Mouse (Mus musculus) gastrocnemius, postnatal 25 days (tissue): ENCODE results near the gene Hils1. TPM values are rescaled to one million over a fixed set of nuclear protein-coding genes. Genes with fewer than 3 reads are reported as not detected.

ENCODE experiments used
- DNase-seq: peaks from one replicate; pipeline ENCODE4 v3.0.0; 2022
- long read RNA-seq, 2 experiments: library from polyadenylated mRNA; stranded (forward); transcript quantifications; one replicate each; pipeline ENCODE4 v2.0.0; 2021
- total RNA-seq, 2 experiments: library from RNA; stranded (reverse); gene quantifications; 1 replicate in 1 of 2; 2 replicates in 1 of 2; pipeline ENCODE4 v1.2.3; 2021

The Hils1 gene
- total RNA-seq = not detected
- long read RNA-seq, experiment 1 = 0 reads
- long read RNA-seq, experiment 2 = 0 reads

- DNase-seq = no peak
Measured at GRCm38 (mm10) chr11:94967419-94967818, at the start of gene Hils1. TSS of gene Hils1 (plus strand) at chr11:94967593.

- no peak for DNase-seq
Measured at GRCm38 (mm10) chr11:94917717-94918116, 49.7 kb upstream of the Hils1 start.

GRCm38 (mm10) chr11:94920996-94921401, 46.4 kb upstream of the Hils1 start:
- no peak for DNase-seq

- no peak for DNase-seq
Measured at GRCm38 (mm10) chr11:94924977-94925376, 42.4 kb upstream of the Hils1 start.

GRCm38 (mm10) chr11:94926431-94926830, 41.0 kb upstream of the Hils1 start:
- DNase-seq = peak; percentile 49

GRCm38 (mm10) chr11:94927771-94928291, 39.6 kb upstream of the Hils1 start:
- DNase-seq = no peak

GRCm38 (mm10) chr11:94928820-94929219, 38.6 kb upstream of the Hils1 start:
- DNase-seq = peak; percentile 92

GRCm38 (mm10) chr11:94929599-94929998, 37.8 kb upstream of the Hils1 start:
- DNase-seq = no peak

GRCm38 (mm10) chr11:94930151-94930550, 37.2 kb upstream of the Hils1 start:
- DNase-seq = no peak

- peak; percentile 69 for DNase-seq
Measured at GRCm38 (mm10) chr11:94933584-94933983, 33.8 kb upstream of the Hils1 start.

GRCm38 (mm10) chr11:94934526-94934925, 32.9 kb upstream of the Hils1 start:
- DNase-seq = peak; percentile 54

GRCm38 (mm10) chr11:94936045-94936444, 31.3 kb upstream of the Hils1 start, which contains the start of gene Col1a1:
TSS of gene Col1a1 (plus strand) at chr11:94936224.
- DNase-seq = peak; percentile 88

- DNase-seq = peak; percentile 79
Measured at GRCm38 (mm10) chr11:94936851-94937295, 30.5 kb upstream of the Hils1 start.

- peak; percentile 65 for DNase-seq
Measured at GRCm38 (mm10) chr11:94937335-94937781, 30.0 kb upstream of the Hils1 start.

GRCm38 (mm10) chr11:94937787-94938186, 29.6 kb upstream of the Hils1 start:
- no peak for DNase-seq

- peak; percentile 29 for DNase-seq
Measured at GRCm38 (mm10) chr11:94938296-94938695, 29.1 kb upstream of the Hils1 start.

- DNase-seq = peak; percentile 48
Measured at GRCm38 (mm10) chr11:94939280-94939679, 28.1 kb upstream of the Hils1 start.

- no peak for DNase-seq
Measured at GRCm38 (mm10) chr11:94941121-94941520, 26.3 kb upstream of the Hils1 start.

GRCm38 (mm10) chr11:94941776-94942175, 25.6 kb upstream of the Hils1 start:
- no peak for DNase-seq

- peak; percentile 38 for DNase-seq
Measured at GRCm38 (mm10) chr11:94942282-94943023, 24.9 kb upstream of the Hils1 start.

- peak; percentile 27 for DNase-seq
Measured at GRCm38 (mm10) chr11:94943054-94943453, 24.3 kb upstream of the Hils1 start.

GRCm38 (mm10) chr11:94944295-94944694, 23.1 kb upstream of the Hils1 start:
- no peak for DNase-seq

- DNase-seq = no peak
Measured at GRCm38 (mm10) chr11:94945236-94945635, 22.2 kb upstream of the Hils1 start.

GRCm38 (mm10) chr11:94952169-94952568, 15.2 kb upstream of the Hils1 start:
- DNase-seq = no peak
